Mouse (Mus musculus) bone marrow macrophage, adult 2 months (primary cell): ENCODE measurements around the gene Itpr1. TPM values are rescaled to one million over a fixed set of nuclear protein-coding genes. Genes with fewer than 3 reads are reported as not detected.

Experiments
- H3K27ac ChIP-seq: 2 replicates; pipeline ENCODE4 v1.5.1; 2012; ENCODE audit warnings: low read depth, low read length; ENCODE audit not compliant: insufficient read depth
- H3K4me1 ChIP-seq: 2 replicates; pipeline ENCODE4 v1.6.1; 2012; ENCODE audit warnings: low read length; ENCODE audit not compliant: control insufficient read depth, insufficient read depth
- H3K4me3 ChIP-seq: 2 replicates; pipeline ENCODE4 v1.5.1; 2012; ENCODE audit warnings: mild to moderate bottlenecking, low read length, moderate library complexity; ENCODE audit not compliant: insufficient read depth
- CTCF ChIP-seq: IDR thresholded peaks from 2 replicates; pipeline ENCODE4 v1.5.1; 2012; ENCODE audit warnings: low read depth, mild to moderate bottlenecking, low read length, moderate library complexity
- POLR2A ChIP-seq: IDR thresholded peaks from 2 replicates; pipeline ENCODE4 v1.6.1; 2012; ENCODE audit warnings: mild to moderate bottlenecking, low read depth, low read length, borderline replicate concordance
- polyA plus RNA-seq: library from polyadenylated mRNA; stranded (reverse); fragments of >200 nt; gene quantifications from 2 replicates; pipeline ENCODE4 v1.2.4, GENCODE M21; 2012; ENCODE audit not compliant: missing spikeins, insufficient read depth, insufficient read length

Gene Itpr1
- polyA plus RNA-seq, 1 experiment: 10.9 TPM

DNA sequence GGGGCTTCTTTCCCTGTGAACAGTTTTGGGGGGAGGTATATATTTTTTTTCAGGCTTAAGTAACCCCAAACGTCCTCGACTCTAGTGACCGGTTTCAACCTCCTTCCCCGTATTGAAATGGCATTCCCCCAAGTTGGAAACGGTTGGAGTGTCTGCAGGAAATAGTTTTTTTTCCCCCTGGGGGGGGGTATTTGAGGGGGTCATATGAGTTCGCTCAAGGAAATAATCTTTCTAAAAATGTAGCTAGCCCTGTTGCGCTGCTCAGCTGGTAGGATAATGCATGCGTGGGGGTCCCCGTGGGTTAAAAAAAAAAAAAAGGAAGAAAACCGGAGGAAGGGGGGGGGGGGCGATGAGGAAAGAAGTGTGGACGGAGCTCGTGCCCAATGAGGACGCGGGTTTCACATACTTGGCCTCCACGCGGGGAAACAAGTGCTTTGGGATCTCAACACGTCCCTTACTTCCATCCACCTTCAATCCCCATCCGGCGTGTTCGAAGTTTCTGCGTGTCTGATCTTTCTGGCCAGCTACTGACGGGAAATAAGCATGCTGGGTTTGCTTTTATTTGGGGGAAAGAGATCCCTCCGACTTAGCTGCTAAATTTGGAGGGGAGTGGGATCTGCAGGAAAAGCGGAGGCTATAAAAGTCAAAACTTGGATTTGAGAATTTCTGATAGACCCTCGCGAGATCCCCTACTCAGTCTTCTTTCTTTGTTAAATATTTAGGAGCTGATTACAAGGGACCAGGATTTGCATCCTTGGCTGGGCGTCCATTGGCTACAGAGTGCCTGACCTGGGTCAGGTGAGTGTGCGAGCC is 791 bp downstream of the Itpr1 start:
- no peak overlapping the region for H3K27ac ChIP-seq
- TF ChIP-seq CTCF (no peak), POLR2A (no peak)
- H3K4me3 ChIP-seq: peak overlapping the region; percentile 93
- H3K4me1 ChIP-seq: peaks cover 6% of the 10 kb centered on the region

DNA sequence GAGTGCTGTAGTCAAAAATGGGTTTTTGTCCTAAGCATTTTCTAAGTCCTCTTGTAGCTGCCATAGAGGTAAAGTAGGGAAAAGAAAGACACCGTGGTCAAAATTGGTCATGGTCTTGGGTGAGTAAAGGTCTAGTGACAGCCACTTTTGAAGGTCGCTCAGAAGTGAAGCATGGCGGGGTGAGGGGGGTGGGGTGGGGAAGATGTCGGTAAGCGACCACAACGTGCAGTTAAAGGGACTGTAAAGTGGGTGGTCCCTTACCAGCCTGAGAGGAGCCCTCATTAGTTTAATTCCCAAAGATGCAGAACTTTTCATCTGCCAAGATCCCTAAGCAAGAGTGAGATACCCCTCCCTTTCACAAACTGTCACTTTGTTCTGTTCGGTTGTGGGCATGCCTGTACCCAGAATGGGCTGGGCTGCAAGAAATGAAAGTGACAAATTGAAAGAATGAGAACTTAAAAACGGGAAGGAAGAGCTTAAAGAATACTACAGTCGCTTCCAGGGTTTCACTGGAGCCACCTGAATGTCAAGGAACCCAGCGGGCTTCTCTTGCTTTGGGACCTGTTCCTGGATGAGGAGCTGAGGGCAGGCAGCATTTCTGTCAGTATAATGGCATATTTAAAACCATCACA is 1.5 kb downstream of the Itpr1 start:
- H3K4me3 ChIP-seq: peak overlapping the region; percentile 93
- peaks cover 6% of the 10 kb centered on the region for H3K4me1 ChIP-seq
- TF ChIP-seq CTCF (no peak), POLR2A (no peak)
- no peak overlapping the region for H3K27ac ChIP-seq

DNA sequence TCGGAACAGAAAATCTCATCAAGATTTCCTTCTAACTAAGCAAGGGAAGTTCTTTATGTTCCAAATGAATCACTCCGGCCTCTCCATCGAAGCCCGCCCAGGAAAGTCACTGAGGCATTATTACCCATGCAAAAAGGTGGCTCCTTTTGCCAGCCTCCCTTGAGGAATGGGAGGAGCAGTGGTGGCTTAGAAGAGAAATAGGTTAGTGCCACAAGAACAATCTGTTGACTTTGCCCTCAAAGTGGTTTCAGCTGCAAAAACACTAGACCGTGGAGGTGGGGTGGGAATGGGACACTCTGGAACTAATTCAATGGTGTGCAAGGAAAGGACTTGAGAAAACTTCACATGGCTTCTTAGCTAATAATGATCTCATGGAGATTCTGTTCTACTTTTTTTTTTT is 3.2 kb downstream of the Itpr1 start:
- H3K4me1 ChIP-seq: peaks cover 13% of the 10 kb centered on the region
- H3K27ac ChIP-seq: no peak overlapping the region
- H3K4me3 ChIP-seq: no peak overlapping the region
- TF ChIP-seq POLR2A (no peak), CTCF (no peak)

DNA sequence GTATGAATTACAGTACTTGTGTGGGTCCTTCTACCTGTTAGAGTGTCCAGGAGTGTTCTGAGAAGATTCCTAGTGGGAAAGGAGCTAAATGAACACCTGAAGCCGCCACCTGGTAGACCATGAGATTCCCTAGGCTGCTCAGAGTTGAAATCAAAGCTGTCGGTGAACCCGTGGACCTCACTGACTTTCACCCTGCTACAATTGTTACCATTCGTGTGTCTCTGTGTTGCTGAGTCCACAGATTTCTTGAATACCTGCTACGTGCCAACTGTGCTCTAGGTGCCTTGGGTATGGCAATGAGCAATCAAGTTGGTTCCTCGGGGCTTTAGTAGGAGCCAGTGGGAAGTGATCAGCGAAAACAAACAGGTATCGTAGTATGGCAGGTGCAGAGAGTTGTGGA is 3.9 kb downstream of the Itpr1 start:
- H3K4me3 ChIP-seq: no peak overlapping the region
- H3K4me1 ChIP-seq: peaks cover 11% of the 10 kb centered on the region
- H3K27ac ChIP-seq: no peak overlapping the region
- TF ChIP-seq CTCF (no peak), POLR2A (no peak)

DNA sequence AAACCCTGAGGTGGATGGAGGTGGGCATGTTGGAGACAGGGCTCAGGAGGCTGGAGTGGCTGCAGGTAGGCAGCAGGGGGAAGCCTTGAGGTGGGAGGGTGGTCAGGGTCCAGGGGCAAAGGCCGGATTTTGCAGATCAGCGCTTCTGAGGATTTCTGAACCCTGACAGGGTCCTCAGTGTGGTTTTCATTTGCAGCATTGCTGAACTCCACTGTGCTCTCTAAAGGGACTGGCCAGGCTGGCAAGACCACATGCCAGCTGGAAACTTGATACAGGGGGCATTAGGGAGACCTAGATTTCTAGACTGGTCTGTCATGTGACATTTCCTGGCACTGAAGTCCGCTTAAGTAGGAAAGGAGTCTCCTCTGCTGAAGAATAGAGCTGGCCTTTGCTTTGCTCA is 5.1 kb downstream of the Itpr1 start:
- Histone ChIP-seq H3K4me1 (peaks cover 10% of the 10 kb centered on the region), H3K4me3 (no peak overlapping the region), H3K27ac (no peak overlapping the region)
- no peak for TF ChIP-seq POLR2A
- TF ChIP-seq CTCF: no peak

DNA sequence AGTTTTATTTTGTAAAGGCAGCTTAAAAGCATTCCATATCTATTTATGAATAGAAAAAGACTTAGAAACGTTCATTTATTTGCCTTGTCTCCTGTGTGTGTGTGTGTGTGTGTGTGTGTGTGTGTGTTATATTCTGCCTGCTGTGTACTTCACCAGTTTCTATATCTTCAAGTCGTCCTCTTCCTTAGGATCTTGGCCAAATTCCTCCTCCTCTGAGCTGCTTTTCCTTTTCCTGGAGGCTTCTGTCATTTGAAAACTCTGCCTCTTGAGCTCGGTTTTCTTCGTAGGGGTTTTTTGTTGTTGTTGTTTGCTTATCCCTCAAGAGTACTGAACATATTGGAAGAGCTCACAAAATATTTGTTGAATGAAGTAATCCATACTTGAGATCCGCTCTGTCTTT is 9.5 kb downstream of the Itpr1 start:
- Histone ChIP-seq H3K4me3 (no peak overlapping the region), H3K4me1 (peaks cover 6% of the 10 kb centered on the region), H3K27ac (no peak overlapping the region)
- no peak for TF ChIP-seq POLR2A
- TF ChIP-seq CTCF: no peak

DNA sequence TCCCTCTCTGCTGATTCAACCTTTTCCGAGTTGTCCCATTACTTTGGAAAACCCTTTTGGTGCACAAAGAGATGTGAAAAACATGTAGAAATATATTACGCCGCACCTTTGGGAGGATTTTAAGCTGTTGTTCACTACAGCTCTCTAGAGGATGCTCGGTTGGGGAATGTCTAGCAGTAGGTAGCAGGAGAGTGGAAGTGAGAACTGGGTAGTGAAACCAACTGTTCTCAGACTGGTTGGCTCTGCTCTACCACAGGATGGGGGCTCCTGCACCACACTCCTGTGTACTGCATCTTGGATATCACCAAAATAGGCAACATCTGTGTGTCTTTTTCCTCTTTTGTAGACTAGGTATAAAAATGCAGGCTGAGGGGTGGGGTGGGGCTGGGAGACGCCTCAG is 10.0 kb downstream of the Itpr1 start:
- peaks cover 6% of the 10 kb centered on the region for H3K4me1 ChIP-seq
- no peak overlapping the region for H3K27ac ChIP-seq
- TF ChIP-seq POLR2A (no peak), CTCF (no peak)
- no peak overlapping the region for H3K4me3 ChIP-seq

DNA sequence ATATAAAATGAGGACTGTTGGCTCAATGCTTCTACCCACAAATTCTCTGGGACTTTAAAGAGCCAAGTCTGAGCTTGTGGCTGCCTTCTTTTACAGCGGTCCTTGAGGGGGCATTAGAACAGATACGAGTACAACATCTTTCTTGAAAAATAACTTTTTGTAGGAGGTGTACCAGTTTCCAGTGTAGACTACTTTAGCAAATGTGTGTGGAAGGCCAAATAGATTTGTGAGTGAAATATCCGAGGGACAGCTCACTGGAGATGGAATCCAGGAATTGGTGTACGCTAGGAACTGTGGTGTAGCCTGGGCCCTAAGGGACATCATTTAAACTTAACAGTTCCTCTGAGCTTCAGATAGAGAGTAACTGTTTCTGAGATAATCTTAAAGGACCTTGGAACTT is 11.5 kb downstream of the Itpr1 start:
- H3K27ac ChIP-seq: no peak overlapping the region

DNA sequence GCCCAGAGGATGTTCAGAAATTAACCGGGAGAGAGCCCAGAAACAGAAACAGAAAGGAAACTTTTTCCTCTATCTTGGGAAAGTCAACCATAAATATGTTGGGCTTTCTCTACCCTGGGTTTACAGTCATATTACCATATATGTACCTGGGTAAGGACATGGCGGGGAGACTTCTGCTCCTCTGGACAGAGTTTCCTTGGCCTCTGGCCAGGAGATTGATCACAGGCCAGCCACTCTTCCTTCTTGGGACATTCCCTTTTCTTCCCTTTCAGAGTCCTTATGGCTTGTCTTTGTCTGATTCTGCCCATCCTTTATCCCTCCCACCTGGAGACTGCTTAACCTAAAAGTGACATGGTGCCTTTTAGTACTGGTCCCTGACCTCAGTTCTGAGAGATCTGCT is 12.1 kb downstream of the Itpr1 start:
- Histone ChIP-seq H3K4me1 (peaks cover 4% of the 10 kb centered on the region), H3K4me3 (no peak overlapping the region), H3K27ac (no peak overlapping the region)
- TF ChIP-seq CTCF (no peak), POLR2A (no peak)

More for the DNA sequence above, 11.5 kb downstream of the Itpr1 start:
- TF ChIP-seq CTCF (no peak), POLR2A (no peak)
- Histone ChIP-seq H3K4me1 (peaks cover 6% of the 10 kb centered on the region), H3K4me3 (no peak overlapping the region)

DNA sequence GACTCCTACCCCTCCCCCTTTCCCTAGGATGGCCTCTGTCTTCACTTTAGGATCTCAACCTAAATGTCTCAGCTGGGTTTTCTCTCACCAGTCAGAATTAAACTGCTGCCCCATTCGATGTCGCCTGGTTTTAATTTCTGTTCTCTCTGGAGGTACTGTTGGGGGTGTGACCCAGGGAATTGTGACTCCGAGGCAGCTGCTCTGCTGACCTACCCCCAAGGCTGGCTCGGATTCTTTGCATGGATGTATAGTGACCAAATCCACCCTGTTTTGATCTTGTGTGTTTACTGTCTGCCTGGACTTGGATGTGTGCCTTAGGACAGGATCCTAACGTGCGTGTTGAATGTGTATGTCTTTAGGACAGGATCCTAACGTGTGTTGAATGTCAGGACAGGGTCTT is 13.3 kb downstream of the Itpr1 start:
- no peak overlapping the region for H3K4me3 ChIP-seq
- TF ChIP-seq CTCF (no peak), POLR2A (no peak)
- peaks cover 9% of the 10 kb centered on the region for H3K4me1 ChIP-seq
- no peak overlapping the region for H3K27ac ChIP-seq

DNA sequence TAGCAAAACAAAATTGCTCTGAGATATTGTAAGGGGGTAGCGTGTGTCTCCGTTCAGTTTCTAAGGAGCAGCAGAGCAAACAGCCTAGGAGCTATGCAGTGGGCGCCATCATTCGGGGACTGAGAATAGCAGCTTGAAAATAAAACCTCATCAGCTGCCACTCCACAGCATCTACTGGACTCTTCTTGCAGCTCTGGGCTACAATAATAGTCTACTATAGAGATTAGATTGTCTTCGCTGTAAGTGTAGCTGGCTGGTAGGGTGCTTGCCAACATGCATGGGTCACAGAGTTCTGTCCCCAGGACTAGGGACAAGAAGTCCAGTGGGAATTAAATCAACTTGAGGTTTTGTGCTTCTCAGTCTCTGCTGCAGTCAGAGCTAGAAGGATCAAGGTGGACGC is 14.6 kb downstream of the Itpr1 start:
- Histone ChIP-seq H3K27ac (no peak overlapping the region), H3K4me1 (peaks cover 20% of the 10 kb centered on the region), H3K4me3 (no peak overlapping the region)
- TF ChIP-seq CTCF (no peak), POLR2A (no peak)
